Mouse (Mus musculus): Measurements from ENCODE around the gene Oas1e.

GRCm38 (mm10) chr5:120787042-120787441 lies 8.3 kb downstream of the Oas1e start:
- TF ChIP-seq CTCF (IDR thresholded peaks at IDR 0.05; ENCODE audit: control insufficient read depth, insufficient read depth, insufficient replicate concordance, low read depth, low read length) (no peak), POLR2A (IDR thresholded peaks at IDR 0.05; ENCODE audit: control insufficient read depth, low read depth, low read length) (no peak)
